Mouse (Mus musculus) spleen, adult 12 weeks (tissue): ENCODE measurements around the gene Olfr1415.
"Not testable (repeated sequence)": the region's sequence is repeated elsewhere in the genome, so short reads cannot be mapped to it uniquely, and the experiment has no call there.

ENCODE experiments used
- DNase-seq: peaks from one replicate; pipeline ENCODE4 v3.0.0; 2022; ENCODE audit warnings: low spot score

Olfr1415 gene

DNA sequence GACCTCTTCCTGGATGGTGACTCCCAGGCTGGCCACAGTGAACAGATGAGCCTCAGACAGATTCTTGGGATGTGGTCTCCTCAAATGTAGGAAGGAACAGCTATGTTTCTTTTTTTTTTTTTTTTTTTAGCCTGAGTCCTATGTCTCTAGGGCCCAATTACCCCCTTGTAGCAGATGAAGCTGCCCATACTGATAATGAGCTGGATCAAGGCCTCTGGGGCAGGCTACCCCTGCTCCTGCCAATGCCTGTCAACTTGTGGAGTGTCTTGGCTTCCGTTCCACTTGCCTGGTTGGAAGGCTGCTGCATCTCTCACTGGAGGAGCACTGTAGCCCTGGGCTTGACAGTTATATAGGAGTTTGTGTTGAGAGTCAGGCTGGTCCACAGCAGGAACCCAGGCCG is at the start of gene Olfr1415:
TSS of gene Olfr1415 (minus strand) at position 101 of the 400 bp plus-strand sequence.
- no peak for DNase-seq

DNA sequence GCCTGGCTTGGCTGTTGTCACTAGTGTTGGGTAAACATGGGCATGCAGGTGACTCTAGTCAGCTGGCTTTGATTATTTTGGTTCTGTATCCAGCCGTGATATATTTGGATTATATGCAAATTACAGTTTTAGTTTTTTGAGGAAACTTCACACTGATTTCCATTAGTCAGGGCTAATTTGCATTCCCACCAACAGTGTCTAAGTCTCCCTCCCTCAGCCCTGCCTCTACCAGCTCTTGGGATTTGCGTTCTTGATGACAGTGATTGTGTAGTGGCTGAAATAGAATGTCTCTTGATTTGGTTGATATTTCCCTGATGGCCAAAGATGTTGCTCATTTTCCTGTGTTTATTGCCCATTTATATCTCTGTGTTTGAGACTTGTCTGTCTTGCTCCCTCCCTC is 43.2 kb upstream of the Olfr1415 start:
- no peak for DNase-seq

DNA sequence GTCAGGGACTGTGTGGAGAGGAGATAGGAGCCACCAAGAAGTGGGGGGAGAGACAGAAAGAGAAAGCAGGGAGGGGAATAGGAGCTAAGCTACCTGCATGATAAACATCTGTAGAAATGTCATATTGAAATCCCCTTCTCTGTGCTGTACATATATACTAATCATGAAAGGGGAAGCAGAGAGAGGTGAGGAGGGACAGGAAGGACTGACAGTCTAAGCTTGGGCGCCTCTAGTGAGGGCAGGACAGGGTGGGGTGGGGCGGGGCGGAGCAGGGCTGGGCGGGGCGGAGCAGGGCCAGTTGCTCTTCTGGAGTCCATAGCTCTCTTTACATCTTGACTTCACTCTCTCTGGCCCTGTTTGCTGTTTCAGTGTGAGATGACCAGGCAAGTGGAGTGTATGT is 41.1 kb upstream of the Olfr1415 start:
- no peak for DNase-seq

DNA sequence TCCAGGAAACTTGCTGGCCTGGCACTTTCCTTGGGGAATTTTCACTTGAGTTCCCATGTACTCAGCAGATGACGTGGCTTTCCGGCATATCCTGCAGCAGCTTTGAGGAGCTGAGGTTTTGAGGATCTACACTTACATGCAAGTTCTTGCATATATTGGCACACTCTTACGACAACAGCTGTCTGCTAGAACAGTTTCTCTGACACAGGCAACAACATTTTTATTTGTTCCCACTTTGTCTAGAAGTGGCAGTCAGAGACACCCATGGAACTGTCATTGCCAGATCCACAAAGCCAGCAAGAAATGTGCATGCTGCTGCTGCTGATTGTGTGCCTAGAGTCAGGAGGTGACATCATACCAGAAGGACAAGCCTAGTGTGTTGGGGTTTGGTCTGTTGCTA is 27.9 kb upstream of the Olfr1415 start:
- DNase-seq, result no peak

DNA sequence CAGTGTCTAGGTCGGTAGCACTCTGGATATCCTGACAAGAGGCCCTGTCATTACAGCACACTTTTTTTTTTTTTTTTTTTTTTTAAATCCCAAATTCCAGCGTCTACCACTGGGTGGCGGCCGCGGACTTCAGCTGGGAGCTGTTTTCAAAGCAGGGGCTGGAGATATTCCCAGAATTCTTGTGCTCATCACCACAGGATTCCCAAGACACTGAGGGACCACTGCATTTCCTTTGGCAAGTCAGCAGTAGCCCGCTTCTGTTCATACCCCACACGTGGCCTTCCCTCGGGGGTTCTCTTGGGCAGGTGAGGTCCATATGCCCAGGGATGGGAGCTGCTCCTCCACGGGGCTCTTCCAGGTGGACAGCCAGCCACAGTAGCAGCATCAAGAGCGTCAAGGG is 25.5 kb upstream of the Olfr1415 start:
- DNase-seq, result no peak

DNA sequence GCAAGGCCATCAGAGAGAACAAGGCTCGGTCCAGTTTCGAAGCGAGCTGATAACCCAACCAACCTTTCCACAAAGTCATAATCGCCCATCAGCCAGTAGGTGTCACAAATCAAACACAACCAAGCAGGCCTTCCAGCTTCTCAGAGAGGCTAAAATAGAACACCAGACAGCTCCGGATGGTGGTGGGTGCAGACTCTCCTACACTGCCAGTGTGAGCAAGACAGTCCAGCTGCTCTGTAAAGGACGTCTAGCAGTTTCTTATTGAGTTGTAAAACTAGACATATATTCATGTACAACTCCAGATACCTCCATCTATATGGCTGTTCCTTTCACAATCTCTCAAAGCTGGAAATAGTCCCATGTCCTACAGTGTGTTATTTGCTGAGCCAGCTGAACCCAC is 23.1 kb upstream of the Olfr1415 start:
- DNase-seq, result no peak

DNA sequence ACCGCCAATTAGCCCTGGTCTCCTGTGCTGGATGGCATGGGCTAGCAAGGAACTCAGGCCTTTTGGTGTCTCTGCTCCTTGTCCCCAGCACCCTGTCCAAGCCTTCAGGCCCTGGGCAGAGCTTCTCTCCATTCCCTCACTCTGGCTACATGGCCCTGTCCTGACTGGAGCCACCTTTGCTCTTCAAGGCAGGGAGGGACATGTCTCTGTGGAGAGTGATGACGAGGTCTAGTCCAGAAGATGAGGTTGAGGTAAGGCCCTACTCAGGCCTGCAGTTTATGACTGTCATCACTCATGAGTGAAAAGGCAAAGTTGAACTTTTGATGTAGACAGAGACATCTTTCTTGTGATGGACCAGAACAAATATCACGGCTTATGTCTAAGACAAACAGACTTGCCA is 22.7 kb upstream of the Olfr1415 start, which contains the start of gene Olfr1414:
TSS of gene Olfr1414 (minus strand) at position 101 of the 400 bp plus-strand sequence.
- DNase-seq, result no peak

DNA sequence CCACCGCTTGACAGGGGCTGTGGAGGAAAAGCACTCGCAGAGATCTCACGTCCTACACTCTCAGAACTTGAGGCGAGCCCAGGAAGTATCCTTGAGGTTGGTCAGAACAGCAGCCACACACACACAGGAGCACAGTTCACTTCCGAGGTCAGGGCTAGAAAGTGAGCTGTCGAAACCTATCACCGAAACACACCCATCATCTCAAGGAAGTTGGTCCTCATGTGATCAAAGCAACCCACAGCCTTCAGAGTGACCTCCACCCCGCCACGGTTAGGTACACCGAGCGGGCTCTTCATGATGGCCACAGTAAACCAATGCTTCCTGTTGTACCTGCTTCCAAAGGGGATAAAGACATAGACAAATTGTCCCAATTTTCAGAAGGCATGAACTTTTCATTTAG is 19.5 kb upstream of the Olfr1415 start:
- DNase-seq, result no peak

DNA sequence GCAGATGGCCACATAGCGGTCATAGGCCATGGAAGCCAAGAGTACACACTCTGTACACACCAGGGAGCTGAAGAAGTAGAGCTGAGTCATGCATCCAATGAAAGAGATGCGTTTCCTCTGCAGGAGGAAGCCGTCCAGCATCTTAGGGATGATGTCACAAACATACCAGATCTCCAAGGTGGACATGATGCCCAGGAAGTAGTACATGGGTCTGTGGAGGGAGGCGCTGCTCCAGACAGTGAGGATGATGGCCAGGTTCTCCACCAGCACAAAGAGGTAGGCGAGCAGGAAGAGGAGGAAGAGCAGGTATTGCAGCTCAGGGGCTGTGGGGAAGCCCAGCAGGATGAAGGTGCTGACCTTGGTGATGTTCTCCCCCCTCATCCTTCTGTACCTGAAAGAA is 15.7 kb upstream of the Olfr1415 start:
- not testable (repeated sequence) for DNase-seq

DNA sequence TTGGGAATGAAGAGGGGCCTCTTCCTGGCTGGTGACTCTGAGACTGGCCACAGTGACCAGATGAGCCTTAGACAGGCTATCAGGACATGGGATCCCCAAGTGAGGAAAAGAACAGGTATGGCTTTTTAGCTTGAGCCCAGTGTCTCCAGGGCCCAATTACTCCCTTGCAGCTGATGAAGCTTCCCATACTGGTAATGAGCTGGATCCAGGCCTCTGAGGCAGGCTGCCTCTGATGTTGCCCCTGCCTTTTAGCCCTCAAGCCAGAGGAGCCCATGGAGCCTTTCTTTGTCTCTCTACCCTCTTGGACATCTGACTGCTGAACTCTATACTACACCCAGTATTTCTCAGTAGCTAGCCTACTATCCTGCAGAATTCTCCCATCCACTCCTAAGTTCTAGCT is 10.9 kb downstream of the Olfr1415 start, which contains the start of gene Olfr1416:
TSS of gene Olfr1416 (minus strand) at position 101 of the 400 bp plus-strand sequence.
- no peak for DNase-seq

DNA sequence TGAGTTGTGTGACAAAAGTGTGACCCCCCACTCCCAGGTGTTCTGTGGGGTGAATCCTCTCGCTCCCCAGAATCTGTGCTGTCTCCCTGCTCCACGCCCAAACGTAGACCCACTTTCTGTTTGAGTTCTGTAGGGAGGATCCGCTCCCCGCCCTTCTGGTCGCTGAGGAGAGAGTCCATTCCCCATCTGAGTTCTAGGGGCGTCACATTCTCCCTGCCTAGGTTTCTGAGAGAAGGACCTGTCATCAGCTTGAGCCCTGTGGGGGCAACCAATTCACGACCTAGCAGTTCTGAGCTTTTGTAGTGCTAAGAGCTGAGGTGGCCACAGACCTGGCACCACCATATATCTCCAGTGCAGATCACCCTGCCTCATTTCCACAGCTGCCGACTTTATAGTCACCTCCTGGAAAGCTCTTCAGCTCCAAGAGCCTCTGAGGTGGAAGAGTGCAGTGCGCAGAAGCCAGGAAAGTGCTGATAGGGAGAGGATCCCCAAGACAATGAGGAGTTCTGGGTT is 21.8 kb downstream of the Olfr1415 start:
- DNase-seq, result no peak

DNA sequence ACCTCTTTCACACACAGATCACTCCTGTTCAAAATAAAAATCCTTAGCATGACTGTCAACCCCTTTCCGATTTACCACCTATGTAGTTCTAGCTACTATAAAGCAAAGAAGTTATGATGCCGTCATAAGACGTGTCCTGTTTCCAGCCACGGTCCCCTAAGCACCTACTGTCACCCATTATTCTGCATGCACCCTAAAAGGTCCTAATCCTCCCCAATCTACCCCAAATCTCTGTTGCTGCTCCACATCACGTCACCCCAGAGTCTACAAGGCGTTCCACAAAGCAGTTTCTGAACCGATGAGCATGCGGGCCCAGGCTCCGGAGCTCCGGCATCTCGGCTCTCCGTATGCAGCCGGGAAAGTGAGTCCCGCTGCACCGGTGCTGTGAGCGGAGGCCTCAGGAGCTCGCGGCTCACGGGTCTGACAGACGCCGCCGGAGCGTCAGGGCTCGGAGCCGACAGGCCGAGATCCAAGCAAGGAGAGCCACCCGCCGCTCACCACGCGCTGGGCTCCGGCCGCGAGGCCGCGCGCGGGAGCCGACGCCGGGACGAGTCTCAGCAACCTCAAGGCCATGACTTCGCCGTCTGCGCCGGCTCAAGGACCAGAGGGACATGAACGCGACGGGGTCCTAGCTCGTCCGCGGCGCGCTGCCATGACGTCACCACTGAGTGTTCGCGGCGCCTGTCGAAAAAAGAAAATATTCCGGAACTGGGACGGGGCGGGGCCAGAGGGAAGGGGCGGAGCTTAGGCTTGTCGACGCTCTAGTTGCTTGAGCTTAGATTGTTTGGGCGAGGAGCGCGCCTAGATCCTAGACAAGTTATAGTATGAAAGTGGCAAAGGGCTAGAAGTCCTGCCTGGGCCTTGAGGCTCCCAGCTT is 22.5 kb downstream of the Olfr1415 start, which contains the start of gene Ndufa10:
TSS of gene Ndufa10 (minus strand) at position 696 of the 877 bp plus-strand sequence.
- DNase-seq, result peak; percentile 96

DNA sequence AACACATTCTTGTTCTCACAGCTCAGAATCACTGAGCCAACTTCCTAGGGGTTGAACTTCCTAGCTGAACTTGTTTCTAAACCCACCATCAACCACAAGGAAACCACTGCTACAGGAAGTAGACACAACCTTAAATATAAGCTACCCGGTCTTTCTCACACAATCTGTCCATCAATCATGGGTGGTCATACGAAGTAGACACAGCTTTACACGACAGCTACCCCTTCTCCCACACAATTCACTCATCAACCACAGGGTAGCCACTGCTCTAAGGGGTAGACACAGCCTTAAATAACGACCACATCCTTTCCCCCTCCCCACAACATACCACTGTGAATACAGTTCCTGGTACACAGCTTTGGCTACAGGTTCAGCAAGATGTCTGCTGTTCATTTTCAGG is 27.0 kb downstream of the Olfr1415 start:
- DNase-seq, result no peak

DNA sequence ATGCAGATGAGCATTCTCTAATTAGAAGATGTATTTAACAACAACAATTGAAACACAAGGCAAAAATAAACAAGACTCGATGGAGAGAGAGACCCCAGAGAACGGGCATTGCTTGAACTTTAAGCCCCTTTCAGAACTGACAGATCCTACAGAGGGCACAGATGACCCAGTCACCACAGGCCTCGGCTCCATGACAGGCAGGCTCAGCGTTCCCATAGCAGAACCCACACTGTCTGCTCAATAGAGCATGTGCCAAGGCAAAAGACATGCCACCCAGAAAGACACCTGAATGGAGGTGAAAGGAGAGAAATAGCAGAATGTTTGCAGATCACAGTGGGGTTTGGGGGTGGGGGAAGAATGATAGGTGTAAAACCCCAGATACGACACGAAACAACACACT is 37.5 kb downstream of the Olfr1415 start:
- no peak for DNase-seq

DNA sequence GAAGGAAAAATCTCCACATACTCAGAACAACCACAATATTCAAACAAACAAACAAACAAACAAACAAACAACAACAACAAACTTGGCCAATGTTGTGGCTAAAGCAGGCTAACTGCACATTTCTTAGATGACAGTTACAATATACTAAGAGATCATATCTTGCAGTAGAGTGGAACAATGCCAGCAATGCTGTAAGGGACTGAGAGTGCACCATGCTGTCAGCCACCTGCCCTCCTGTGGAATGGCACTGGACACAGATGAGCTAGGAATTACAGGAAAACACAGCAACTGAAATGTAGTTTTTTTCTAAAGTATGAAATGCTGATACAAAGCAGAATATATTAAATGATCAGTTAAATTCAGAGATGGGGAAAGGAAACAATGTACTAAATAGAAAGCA is 38.1 kb downstream of the Olfr1415 start:
- DNase-seq, result no peak

DNA sequence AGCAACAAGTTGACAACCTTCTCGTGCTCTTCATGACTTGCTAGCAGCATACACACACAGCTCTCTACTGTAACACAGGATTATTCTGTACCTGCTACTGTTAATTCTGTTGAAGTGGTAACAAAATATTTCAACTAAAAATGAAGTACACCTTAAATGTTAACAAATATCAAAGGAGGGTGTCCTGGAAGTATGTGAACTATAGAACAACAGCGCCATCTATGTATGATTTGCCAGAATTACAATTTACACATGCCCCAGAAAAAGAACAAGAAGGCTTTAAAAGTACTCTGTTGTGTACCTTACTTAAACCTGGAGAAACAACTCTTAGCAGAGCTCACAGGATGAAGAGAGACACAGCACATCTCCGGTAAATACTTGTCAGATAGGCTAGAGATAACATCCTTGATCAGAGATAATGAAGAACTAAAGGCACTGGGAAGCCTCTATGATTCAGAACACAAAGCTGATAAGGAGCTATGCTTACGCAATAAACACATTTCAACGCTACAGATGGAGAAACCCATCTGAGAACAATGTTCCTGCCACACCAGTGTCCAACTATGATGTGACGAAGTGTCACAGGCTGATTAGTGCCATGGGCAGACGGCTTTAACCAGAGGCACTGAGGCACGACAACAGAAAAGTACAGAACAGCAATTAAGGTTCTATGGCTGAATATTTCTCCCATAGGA is 42.0 kb downstream of the Olfr1415 start:
- DNase-seq, result no peak

DNA sequence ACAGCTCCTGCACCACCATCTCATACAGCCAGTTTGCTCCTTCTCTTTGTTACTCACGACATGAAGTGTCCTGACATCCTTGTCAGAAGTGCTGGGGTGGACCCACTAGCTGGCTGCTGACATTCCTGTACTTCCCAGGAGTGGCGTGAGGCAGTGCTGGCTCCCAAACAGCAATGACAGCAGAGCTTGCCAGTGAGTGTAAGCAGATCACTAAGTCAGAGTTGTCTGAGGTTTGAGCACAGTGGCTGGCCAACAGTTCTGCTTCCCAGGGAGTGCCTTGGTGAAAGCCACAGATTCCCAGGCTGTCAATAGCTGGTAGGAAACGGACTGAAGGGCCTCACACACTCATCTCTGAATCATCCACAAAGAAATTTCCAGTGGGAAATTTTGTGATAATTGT is 47.6 kb downstream of the Olfr1415 start:
- no peak for DNase-seq

DNA sequence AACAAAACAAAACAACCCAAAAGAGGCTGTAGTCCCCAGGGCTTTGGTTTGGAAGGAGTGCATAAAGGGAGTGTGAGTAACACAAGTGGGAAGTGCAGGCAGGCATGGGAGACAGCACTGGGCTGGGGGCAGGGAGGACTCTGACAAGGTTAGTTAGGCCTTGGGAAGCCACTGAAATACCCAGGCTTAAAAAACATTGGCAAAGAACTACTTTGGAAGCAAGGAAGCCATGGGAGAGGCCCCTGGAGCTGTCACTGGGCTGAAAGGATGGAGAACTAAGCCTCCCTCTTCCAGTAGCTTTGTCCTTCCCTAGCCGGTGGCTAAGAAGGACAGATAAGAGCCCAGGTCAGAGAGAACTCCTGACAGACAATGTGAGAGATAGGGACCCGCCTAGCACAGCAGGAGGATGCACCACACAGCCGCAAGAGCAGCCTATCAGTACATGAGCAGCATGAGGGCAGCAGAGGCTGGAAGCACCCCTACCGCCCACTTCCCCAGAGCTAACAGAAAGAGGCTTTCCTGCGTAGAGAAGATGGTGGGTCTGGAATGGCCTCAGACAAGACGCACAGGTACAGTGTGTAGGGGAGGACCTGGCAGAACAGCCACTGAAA is 54.3 kb downstream of the Olfr1415 start:
- no peak for DNase-seq

DNA sequence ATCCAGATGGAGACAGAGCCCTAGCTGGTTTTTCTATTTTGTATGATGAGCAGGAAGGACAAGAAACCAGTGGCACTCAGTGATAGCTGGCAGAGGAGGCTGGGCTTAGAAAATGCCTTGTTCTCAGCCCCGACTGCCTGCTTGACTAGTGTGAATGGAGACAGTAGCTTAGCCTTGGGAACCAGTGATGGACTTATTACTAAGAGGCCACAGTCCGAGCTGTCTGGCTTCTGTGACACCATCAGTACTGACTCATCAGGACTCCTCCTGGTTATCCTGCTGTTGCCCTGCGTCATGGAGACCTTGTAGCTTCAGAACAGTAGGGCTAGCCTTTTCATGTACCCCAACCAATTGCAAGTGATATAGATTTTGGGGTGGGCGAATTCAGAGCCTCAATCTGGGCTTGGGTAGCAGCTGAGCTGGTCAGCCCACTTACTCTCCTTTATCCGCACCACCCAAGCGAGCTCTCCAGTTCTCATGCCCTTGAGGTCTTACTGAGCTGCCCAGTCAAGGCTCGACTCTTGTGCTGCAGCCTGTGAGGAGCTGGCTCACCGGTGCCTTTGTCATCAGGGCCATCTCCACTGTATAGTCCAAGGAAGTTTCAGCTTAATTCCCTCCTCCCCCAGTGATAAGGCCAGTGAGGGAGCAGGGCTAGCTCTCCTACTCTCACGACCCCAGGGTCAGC is 55.7 kb downstream of the Olfr1415 start:
- DNase-seq, result no peak
